Mouse (Mus musculus): ENCODE measurements around the gene Nfxl1.
"Not testable (repeated sequence)": the region's sequence is repeated elsewhere in the genome, so short reads cannot be mapped to it uniquely, and the experiment has no call there.

Nfxl1 gene

GRCm38 (mm10) chr5:72559544-72560049 is at the start of gene Nfxl1:
Gene Nfxl1, minus strand, starts transcription at chr5:72559684.
- peak; percentile 97 for DNase-seq (ENCODE audit: low spot score)

GRCm38 (mm10) chr5:72603138-72603537 is 43.7 kb upstream of the Nfxl1 start:
- no peak for DNase-seq (ENCODE audit: low spot score)

GRCm38 (mm10) chr5:72601006-72601405 is 41.5 kb upstream of the Nfxl1 start:
- DNase-seq (ENCODE audit: low spot score), result peak; percentile 54

- DNase-seq (ENCODE audit: low spot score), result peak; percentile 9
Measured at GRCm38 (mm10) chr5:72587192-72587681, 27.8 kb upstream of the Nfxl1 start, which contains the start of gene Gm5868. Gene Gm5868, minus strand, starts transcription at chr5:72587551.

GRCm38 (mm10) chr5:72586667-72587191 is 27.2 kb upstream of the Nfxl1 start:
- not testable (repeated sequence) for DNase-seq (ENCODE audit: low spot score)

GRCm38 (mm10) chr5:72586122-72586521 is 26.6 kb upstream of the Nfxl1 start:
- not testable (repeated sequence) for DNase-seq (ENCODE audit: low spot score)

- not testable (repeated sequence) for DNase-seq (ENCODE audit: low spot score)
Measured at GRCm38 (mm10) chr5:72580970-72581332, 21.5 kb upstream of the Nfxl1 start, which contains the start of gene Zar1. Gene Zar1, minus strand, starts transcription at chr5:72581254.

GRCm38 (mm10) chr5:72580088-72580969 is 20.8 kb upstream of the Nfxl1 start:
- peak; percentile 11 for DNase-seq (ENCODE audit: low spot score)

GRCm38 (mm10) chr5:72579599-72579998 is 20.1 kb upstream of the Nfxl1 start:
- DNase-seq (ENCODE audit: low spot score), result not testable (repeated sequence)

GRCm38 (mm10) chr5:72565621-72566020 is 6.1 kb upstream of the Nfxl1 start:
- no peak for DNase-seq (ENCODE audit: low spot score)

GRCm38 (mm10) chr5:72563183-72563582 is 3.7 kb upstream of the Nfxl1 start:
- not testable (repeated sequence) for DNase-seq (ENCODE audit: low spot score)

GRCm38 (mm10) chr5:72560976-72561628 is 1.6 kb upstream of the Nfxl1 start:
- no peak for DNase-seq (ENCODE audit: low spot score)

GRCm38 (mm10) chr5:72558716-72559526 is 563 bp downstream of the Nfxl1 start:
- no peak for DNase-seq (ENCODE audit: low spot score)

- no peak for DNase-seq (ENCODE audit: low spot score)
Measured at GRCm38 (mm10) chr5:72556245-72556644, 3.2 kb downstream of the Nfxl1 start.

GRCm38 (mm10) chr5:72551209-72551608 is 8.3 kb downstream of the Nfxl1 start:
- no peak for DNase-seq (ENCODE audit: low spot score)

- no peak for DNase-seq (ENCODE audit: low spot score)
Measured at GRCm38 (mm10) chr5:72528896-72529295, 30.6 kb downstream of the Nfxl1 start.

- no peak for DNase-seq (ENCODE audit: low spot score)
Measured at GRCm38 (mm10) chr5:72513808-72514207, 45.7 kb downstream of the Nfxl1 start.

GRCm38 (mm10) chr5:72505740-72506139 is 53.7 kb downstream of the Nfxl1 start:
- DNase-seq (ENCODE audit: low spot score), result no peak

GRCm38 (mm10) chr5:72503531-72504523 is 55.7 kb downstream of the Nfxl1 start, which contains the start of gene Corin:
Gene Corin, minus strand, starts transcription at chr5:72504473.
- peak; percentile 23 for DNase-seq (ENCODE audit: low spot score)

GRCm38 (mm10) chr5:72502778-72503177 is 56.7 kb downstream of the Nfxl1 start:
- DNase-seq (ENCODE audit: low spot score), result no peak

Measured in ovary, postnatal 36 days (tissue).